Mouse (Mus musculus) G1E (cell line): ENCODE measurements around the gene Gm20532. TPM values are rescaled to one million over a fixed set of nuclear protein-coding genes. Genes with fewer than 3 reads are reported as not detected.

ENCODE experiments used
- ATAC-seq: 2 replicates; pipeline ENCODE4 v1.8.0; 2016; ENCODE audit warnings: mild to moderate bottlenecking; ENCODE audit not compliant: insufficient number of reproducible peaks, poor library complexity, low FRiP score, severe bottlenecking; ENCODE audit errors: extremely low read depth
- DNase-seq: peaks from one replicate; pipeline ENCODE4 v3.0.0; 2012; ENCODE audit warnings: low spot score
- H3K27me3 ChIP-seq: 2 replicates; pipeline ENCODE4 v1.6.1; 2012; ENCODE audit warnings: mild to moderate bottlenecking, low read length, inconsistent platforms; ENCODE audit not compliant: insufficient read depth
- H3K36me3 ChIP-seq: replicated peaks from 2 replicates; pipeline ENCODE3; 2012; ENCODE audit warnings: mild to moderate bottlenecking, inconsistent platforms
- H3K4me1 ChIP-seq: 2 replicates; pipeline ENCODE4 v1.6.1; 2012; ENCODE audit warnings: low read depth, low read length, inconsistent platforms, mixed read lengths; ENCODE audit not compliant: insufficient read depth
- H3K4me3 ChIP-seq: 2 replicates; pipeline ENCODE4 v1.5.1; 2012; ENCODE audit warnings: low read depth, mild to moderate bottlenecking, inconsistent platforms, low read length, moderate library complexity, mixed read lengths
- H3K9me3 ChIP-seq: replicated peaks from 2 replicates; pipeline ENCODE4 v1.6.1; 2012; ENCODE audit warnings: inconsistent platforms
- CTCF ChIP-seq: IDR thresholded peaks from 2 replicates; pipeline ENCODE4 v1.5.1; 2012; ENCODE audit warnings: low read depth, low read length, inconsistent platforms, mixed read lengths
- GATA1 ChIP-seq: IDR thresholded peaks from 2 replicates; pipeline ENCODE4 v1.6.1; 2012; ENCODE audit warnings: borderline replicate concordance, low read length, inconsistent platforms, mixed read lengths
- GATA2 ChIP-seq: IDR thresholded peaks from 2 replicates; pipeline ENCODE4 v1.6.1; 2012; ENCODE audit warnings: low read depth, low read length, inconsistent platforms, borderline replicate concordance
- POLR2AphosphoS5 ChIP-seq: IDR thresholded peaks from 2 replicates; pipeline ENCODE4 v1.6.1; 2012; ENCODE audit warnings: low read depth, low read length, inconsistent platforms; ENCODE audit not compliant: insufficient replicate concordance
- TAL1 ChIP-seq: conservative IDR thresholded peaks from 2 replicates; pipeline ENCODE4 v1.6.1; 2012; ENCODE audit warnings: low read depth, low read length, inconsistent platforms, mixed read lengths
- polyA plus RNA-seq: library from polyadenylated mRNA; stranded (reverse); fragments of >175 nt; gene quantifications from 2 replicates; pipeline ENCODE4 v1.2.3, GENCODE M21; 2012
- total RNA-seq, 2 experiments: library from RNA; stranded (forward) in 1 of 2; stranded (reverse) in 1 of 2; fragments of 200-1000 nt in 1 of 2; fragments of >200 nt in 1 of 2; fragmentation: Nextera tagmentation in 1 of 2; gene quantifications; 2 replicates each; pipeline ENCODE4 v1.2.3; 2014 to 2017

Gm20532 gene
- total and polyA plus RNA-seq, 3 experiments = not detected

- TF ChIP-seq CTCF (no peak), GATA1 (no peak), POLR2AphosphoS5 (no peak), GATA2 (no peak), TAL1 (no peak)
- Histone ChIP-seq H3K9me3 (no peaks in the 10 kb centered on the region), H3K27me3 (peaks cover 6% of the 10 kb centered on the region; the same call in 1 of the 2 replicates), H3K4me1 (peaks cover 84% of the 10 kb centered on the region), H3K36me3 (peaks cover 13% of the 10 kb centered on the region), H3K4me3 (peak overlapping the region; percentile 64)
- DNase-seq (no peak), ATAC-seq (no peak)
Observed at GRCm38 (mm10) chr2:26576462-26576861, 10.0 kb upstream of the Gm20532 start.

GRCm38 (mm10) chr2:26578369-26578768 lies 8.1 kb upstream of the Gm20532 start:
- ATAC-seq (no peak), DNase-seq (no peak)
- H3K4me3 ChIP-seq = no peak overlapping the region
- TF ChIP-seq POLR2AphosphoS5 (no peak), TAL1 (no peak), CTCF (no peak)
- H3K27me3 ChIP-seq = peaks cover 9% of the 10 kb centered on the region; the same call in 1 of the 2 replicates
- H3K9me3 ChIP-seq = no peaks in the 10 kb centered on the region
- peaks cover 82% of the 10 kb centered on the region for H3K4me1 ChIP-seq
- peaks cover 13% of the 10 kb centered on the region for H3K36me3 ChIP-seq

- H3K36me3 ChIP-seq = peaks cover 17% of the 10 kb centered on the region
- TF ChIP-seq CTCF = no peak
- no peak for TF ChIP-seq GATA1
- no peak for TF ChIP-seq TAL1
- no peak for TF ChIP-seq POLR2AphosphoS5
- no peak for TF ChIP-seq GATA2
- peaks cover 17% of the 10 kb centered on the region; the same call in 1 of the 2 replicates for H3K27me3 ChIP-seq
- H3K9me3 ChIP-seq = no peaks in the 10 kb centered on the region
- H3K4me3 ChIP-seq = no peak within 1 kb of the TSS
- H3K4me1 ChIP-seq = peaks cover 81% of the 10 kb centered on the region
- DNase-seq (no peak), ATAC-seq (no peak)
Observed at GRCm38 (mm10) chr2:26579714-26580113, 6.7 kb upstream of the Gm20532 start, which contains the start of gene Egfl7. Gene Egfl7, plus strand, starts transcription at chr2:26580014.

GRCm38 (mm10) chr2:26580751-26581150 lies 5.7 kb upstream of the Gm20532 start:
- ATAC-seq (no peak), DNase-seq (no peak)
- TF ChIP-seq GATA2 (no peak), TAL1 (no peak), GATA1 (no peak), CTCF (no peak), POLR2AphosphoS5 (no peak)
- H3K9me3 ChIP-seq = no peaks in the 10 kb centered on the region
- H3K4me1 ChIP-seq = peaks cover 75% of the 10 kb centered on the region
- peaks cover 17% of the 10 kb centered on the region; the same call in 1 of the 2 replicates for H3K27me3 ChIP-seq
- peaks cover 21% of the 10 kb centered on the region for H3K36me3 ChIP-seq
- no peak overlapping the region for H3K4me3 ChIP-seq

- Histone ChIP-seq H3K27me3 (peaks cover 17% of the 10 kb centered on the region; the same call in 1 of the 2 replicates), H3K9me3 (no peaks in the 10 kb centered on the region), H3K4me3 (no peak overlapping the region), H3K4me1 (peaks cover 73% of the 10 kb centered on the region), H3K36me3 (peaks cover 30% of the 10 kb centered on the region)
- DNase-seq = no peak
- no peak for ATAC-seq
- no peak for TF ChIP-seq GATA1
- no peak for TF ChIP-seq GATA2
- TF ChIP-seq POLR2AphosphoS5 = no peak
- no peak for TF ChIP-seq CTCF
Observed at GRCm38 (mm10) chr2:26582203-26582602, 4.2 kb upstream of the Gm20532 start.

GRCm38 (mm10) chr2:26582741-26583140 lies 3.7 kb upstream of the Gm20532 start:
- peaks cover 17% of the 10 kb centered on the region; the same call in 1 of the 2 replicates for H3K27me3 ChIP-seq
- DNase-seq (no peak), ATAC-seq (no peak)
- H3K4me1 ChIP-seq = peaks cover 73% of the 10 kb centered on the region
- TF ChIP-seq GATA2 = no peak
- TF ChIP-seq POLR2AphosphoS5 = no peak
- no peak for TF ChIP-seq CTCF
- no peak for TF ChIP-seq GATA1
- no peak for TF ChIP-seq TAL1
- no peak overlapping the region for H3K4me3 ChIP-seq
- H3K36me3 ChIP-seq = peaks cover 34% of the 10 kb centered on the region
- no peaks in the 10 kb centered on the region for H3K9me3 ChIP-seq
